Comparison of ENCODE assay signal across 7 mouse cellular contexts in genomic region chr4:53826641-53827248, GRCm38 (mm10). TPM values are rescaled to one million over a fixed set of nuclear protein-coding genes. Genes with fewer than 3 reads are reported as not detected.
DNase-seq lines count a peak whose midpoint lies in the region; ATAC-seq lines count a peak whose summit lies in the region.

No protein-coding gene starts in this region.

- peak overlapping the region; percentile 73 for H3K9ac ChIP-seq in forebrain, embryonic 13.5 days
- H3K9ac ChIP-seq in limb, embryonic 15.5 days, result peak overlapping the region; percentile 62; the same call in 1 of the 2 replicates
- H3K9ac ChIP-seq in neural tube, embryonic 15.5 days (replicated peaks), result peak overlapping the region; percentile 86

- DNase-seq in 416B (ENCODE audit: low read depth), result peak; percentile 56
- DNase-seq in CD4-positive, CD25-positive, alpha-beta regulatory T cell, adult 2 months (ENCODE audit: low read depth, low spot score), result peak; percentile 13
- no peak for DNase-seq in right cerebral cortex, postnatal 36 days (ENCODE audit: low spot score in 2 of 2)
- no peak for DNase-seq in urinary bladder, postnatal 36 days (ENCODE audit: low spot score in 2 of 2)

- peak overlapping the region; percentile 78 for H3K4me3 ChIP-seq in forebrain, embryonic 13.5 days
- H3K4me3 ChIP-seq in limb, embryonic 15.5 days, result peak overlapping the region; percentile 85
- H3K4me3 ChIP-seq in neural tube, embryonic 15.5 days (replicated peaks), result peak overlapping the region; percentile 99

- H3K4me2 ChIP-seq in forebrain, embryonic 13.5 days, result peak overlapping the region; percentile 72
- peak overlapping the region; percentile 74 for H3K4me2 ChIP-seq in limb, embryonic 15.5 days
- peak overlapping the region; percentile 76 for H3K4me2 ChIP-seq in neural tube, embryonic 15.5 days

- WGBS in forebrain, embryonic 13.5 days, result 12% methylated on average over 11 of the region's 11 CpGs
- 13% methylated on average over 11 of the region's 11 CpGs for WGBS in limb, embryonic 15.5 days
- 12% methylated on average over 11 of the region's 11 CpGs for WGBS in neural tube, embryonic 15.5 days

- ATAC-seq in forebrain, embryonic 13.5 days, result no peak
- ATAC-seq in limb, embryonic 15.5 days (ENCODE audit: insufficient number of reproducible peaks, low FRiP score, low TSS enrichment, low read depth), result no peak
- no peak for ATAC-seq in neural tube, embryonic 15.5 days (ENCODE audit: low FRiP score)

- peaks cover 6% of the 10 kb centered on the region for H3K4me1 ChIP-seq in forebrain, embryonic 13.5 days
- peaks cover 3% of the 10 kb centered on the region; the same call in 1 of the 2 replicates for H3K4me1 ChIP-seq in limb, embryonic 15.5 days
- peaks cover 6% of the 10 kb centered on the region for H3K4me1 ChIP-seq in neural tube, embryonic 15.5 days

- no peak overlapping the region for H3K27ac ChIP-seq in forebrain, embryonic 13.5 days
- H3K27ac ChIP-seq in limb, embryonic 15.5 days, result 0 out of 2 replicates have a peak overlapping the region, but pooled peaks have one; percentile 67
- H3K27ac ChIP-seq in neural tube, embryonic 15.5 days (replicated peaks), result peak overlapping the region; percentile 84; the same call in 1 of the 2 replicates

- no peaks in the 10 kb centered on the region for H3K27me3 ChIP-seq in forebrain, embryonic 13.5 days
- no peaks in the 10 kb centered on the region for H3K27me3 ChIP-seq in limb, embryonic 15.5 days
- H3K27me3 ChIP-seq in neural tube, embryonic 15.5 days (replicated peaks), result no peaks in the 10 kb centered on the region

- no peaks in the 10 kb centered on the region for H3K9me3 ChIP-seq in forebrain, embryonic 13.5 days (replicated peaks)
- no peaks in the 10 kb centered on the region for H3K9me3 ChIP-seq in limb, embryonic 15.5 days
- H3K9me3 ChIP-seq in neural tube, embryonic 15.5 days (replicated peaks), result no peaks in the 10 kb centered on the region

- H3K36me3 ChIP-seq in forebrain, embryonic 13.5 days (ENCODE audit: poor library complexity, severe bottlenecking), result no peaks in the 10 kb centered on the region
- H3K36me3 ChIP-seq in limb, embryonic 15.5 days, result no peaks in the 10 kb centered on the region
- H3K36me3 ChIP-seq in neural tube, embryonic 15.5 days, result no peaks in the 10 kb centered on the region

RNA-seq across cellular contexts. Expression of gene Tmem38b, which starts 0.9 kb away (rescaled TPM):
- 5.8 and 6.8 TPM in 2 replicates for polyA plus RNA-seq in forebrain, embryonic 13.5 days (2015; fragmentation: Nextera tagmentation; extraction: Ambion mirVana)
- 9.8 and 15.6 TPM in 2 replicates for polyA plus RNA-seq in limb, embryonic 15.5 days (2015; fragmentation: Nextera tagmentation; extraction: Ambion mirVana)
- polyA plus RNA-seq in neural tube, embryonic 15.5 days (2015; fragmentation: Nextera tagmentation; extraction: Ambion mirVana), result 7.2 and 7.4 TPM in 2 replicates

RNA-seq across cellular contexts. Expression of gene Tal2, which starts 47.2 kb away (rescaled TPM):
- 0.97 and 1.1 TPM in 2 replicates for polyA plus RNA-seq in forebrain, embryonic 13.5 days (2015; fragmentation: Nextera tagmentation; extraction: Ambion mirVana)
- polyA plus RNA-seq in limb, embryonic 15.5 days (2015; fragmentation: Nextera tagmentation; extraction: Ambion mirVana), result 0.20 and 0.22 TPM in 2 replicates
- polyA plus RNA-seq in neural tube, embryonic 15.5 days (2015; fragmentation: Nextera tagmentation; extraction: Ambion mirVana), result 0.11 and 0.17 TPM in 2 replicates

Comparison
In these comparisons a context has a peak if more than half of its experiments do, and no peak if none do; other contexts are left out.
1. DNase-seq: peak in 416B (single experiment) and CD4-positive, CD25-positive, alpha-beta regulatory T cell, adult 2 months (single experiment); none in right cerebral cortex, postnatal 36 days (0 of 2) and urinary bladder, postnatal 36 days (0 of 2).
2. Peak in every context shown above with its lines, with median percentiles within 50 percentile points of each other: H3K4me2 ChIP-seq, H3K4me3 ChIP-seq and H3K9ac ChIP-seq.